Mouse (Mus musculus) forebrain, embryonic 10.5 days (tissue): ENCODE data around the gene Camk2b. TPM values are rescaled to one million over a fixed set of nuclear protein-coding genes. Genes with fewer than 3 reads are reported as not detected.
A peak's percentile ranks its signal among the peaks of the same experiment; 100 is the strongest.

Source experiments
- DNase-seq: peaks from one replicate; pipeline ENCODE4 v3.0.0-alpha.2; 2017; ENCODE audit warnings: low spot score; ENCODE audit errors: extremely low spot score
- H3K27ac ChIP-seq: fragments of 300-500 bp; sonication (generic); 2 replicates; pipeline ENCODE4 v1.5.1; 2016; ENCODE audit warnings: mild to moderate bottlenecking
- H3K27me3 ChIP-seq: fragments of 300-500 bp; sonication (generic); 2 replicates; pipeline ENCODE4 v1.6.1; 2016; ENCODE audit warnings: mild to moderate bottlenecking; ENCODE audit not compliant: poor library complexity, severe bottlenecking
- H3K36me3 ChIP-seq: fragments of 300-500 bp; sonication (generic); replicated peaks from 2 replicates; pipeline ENCODE4 v1.6.1; 2016; ENCODE audit warnings: mild to moderate bottlenecking, moderate library complexity
- H3K4me1 ChIP-seq: fragments of 300-500 bp; sonication (generic); 2 replicates; pipeline ENCODE4 v1.6.1; 2016
- H3K4me3 ChIP-seq: fragments of 300-500 bp; sonication (generic); 2 replicates; pipeline ENCODE4 v1.5.1; 2016; ENCODE audit warnings: mild to moderate bottlenecking, moderate library complexity
- H3K9me3 ChIP-seq: fragments of 300-500 bp; sonication (generic); 2 replicates; pipeline ENCODE4 v1.6.1; 2016; ENCODE audit warnings: mild to moderate bottlenecking, moderate library complexity
- WGBS: fragments of 180-500 bp; shearing (Covaris S2); methylation state at CpG from one replicate; pipeline ENCODE4 v1.1.7; 2016; 5-methylcytosine and 5-hydroxymethylcytosine counted together
- polyA plus RNA-seq: library from polyadenylated mRNA; unstranded; fragments of >200 nt; fragmentation: Nextera tagmentation; extraction: Ambion mirVana; gene quantifications from 2 replicates; pipeline ENCODE4 v1.2.1, GENCODE M21; 2016

Gene Camk2b
- polyA plus RNA-seq, 1 experiment from 2014 or later: 0.51 TPM

DNA sequence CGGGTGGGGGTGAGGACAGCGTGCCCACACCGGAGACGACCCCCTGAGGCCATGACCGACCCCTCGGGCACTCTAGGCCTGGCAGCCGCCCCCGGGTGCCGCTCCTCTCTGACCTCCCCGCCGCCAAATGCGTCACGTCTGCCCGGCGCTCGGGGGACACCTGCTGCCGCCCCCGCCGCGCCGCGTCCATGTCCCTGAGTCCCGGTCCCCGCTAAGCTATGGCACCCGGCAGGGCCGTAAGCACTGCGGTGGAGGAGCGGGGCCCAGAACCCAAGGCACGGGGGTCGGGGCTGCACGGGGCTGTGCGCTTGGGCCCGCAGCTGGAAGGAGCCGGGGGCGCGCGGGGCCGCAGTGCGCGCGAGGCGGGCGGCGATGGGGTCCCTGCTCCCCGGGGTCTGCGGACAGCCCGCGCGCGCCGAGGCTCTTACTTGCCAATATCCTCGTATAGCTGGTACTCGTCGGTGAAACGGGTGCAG is 1.1 kb downstream of the Camk2b start:
- H3K9me3 ChIP-seq: no peaks in the 10 kb centered on the region
- peaks cover 93% of the 10 kb centered on the region for H3K27me3 ChIP-seq
- H3K4me3 ChIP-seq: peak overlapping the region; percentile 57
- peaks cover 37% of the 10 kb centered on the region for H3K4me1 ChIP-seq
- DNase-seq: no peak
- H3K36me3 ChIP-seq: no peaks in the 10 kb centered on the region
- H3K27ac ChIP-seq: peak overlapping the region; percentile 20; the same call in 1 of the 2 replicates
- WGBS: under 1% methylated on average over 54 of the region's 55 CpGs

DNA sequence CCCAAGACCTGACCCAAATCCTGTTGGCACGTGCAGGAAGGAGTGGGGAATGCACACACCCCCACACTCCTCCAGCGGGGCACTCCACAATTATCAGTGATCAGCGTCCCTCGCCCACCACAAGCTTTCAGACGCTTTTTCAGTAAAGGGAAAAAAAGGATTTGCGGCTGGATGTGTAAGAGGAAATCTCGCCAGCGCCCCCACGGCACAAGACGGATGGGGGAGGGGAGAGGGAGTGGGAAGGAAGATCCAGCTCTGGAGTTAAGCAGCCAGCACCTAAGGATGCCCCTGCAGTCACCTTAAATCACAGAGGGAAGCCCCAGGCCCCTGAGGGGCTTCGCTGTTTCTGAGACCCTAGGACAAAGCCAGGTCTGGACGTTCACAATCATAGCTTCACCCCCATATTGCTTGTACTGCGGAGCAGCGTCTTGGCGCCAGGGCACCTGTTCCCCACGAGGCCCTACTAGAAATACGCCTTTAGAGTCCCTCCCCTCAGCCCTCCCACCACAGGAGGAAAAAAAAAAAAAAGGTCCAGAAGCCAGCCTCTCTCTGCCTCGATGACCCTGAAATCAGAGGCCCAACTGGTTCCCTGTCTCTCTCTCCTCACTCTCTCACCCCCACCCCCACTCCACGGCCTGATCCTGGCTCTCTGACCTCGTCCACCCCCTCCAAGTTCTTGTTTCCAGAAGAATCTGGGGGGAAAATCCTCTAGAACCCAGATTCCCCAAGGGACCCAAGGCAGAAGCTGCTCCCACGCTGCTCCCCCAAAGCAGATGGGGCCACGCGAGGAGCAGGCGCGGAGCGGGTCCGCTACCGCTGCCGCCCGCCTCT is 1.7 kb downstream of the Camk2b start:
- 4% methylated on average over 30 of the region's 30 CpGs for WGBS
- DNase-seq: no peak
- H3K4me1 ChIP-seq: peaks cover 37% of the 10 kb centered on the region
- peaks cover 86% of the 10 kb centered on the region for H3K27me3 ChIP-seq
- peak overlapping the region; percentile 57 for H3K4me3 ChIP-seq
- H3K9me3 ChIP-seq: no peaks in the 10 kb centered on the region
- no peaks in the 10 kb centered on the region for H3K36me3 ChIP-seq
- H3K27ac ChIP-seq: peak overlapping the region; percentile 20; the same call in 1 of the 2 replicates

DNA sequence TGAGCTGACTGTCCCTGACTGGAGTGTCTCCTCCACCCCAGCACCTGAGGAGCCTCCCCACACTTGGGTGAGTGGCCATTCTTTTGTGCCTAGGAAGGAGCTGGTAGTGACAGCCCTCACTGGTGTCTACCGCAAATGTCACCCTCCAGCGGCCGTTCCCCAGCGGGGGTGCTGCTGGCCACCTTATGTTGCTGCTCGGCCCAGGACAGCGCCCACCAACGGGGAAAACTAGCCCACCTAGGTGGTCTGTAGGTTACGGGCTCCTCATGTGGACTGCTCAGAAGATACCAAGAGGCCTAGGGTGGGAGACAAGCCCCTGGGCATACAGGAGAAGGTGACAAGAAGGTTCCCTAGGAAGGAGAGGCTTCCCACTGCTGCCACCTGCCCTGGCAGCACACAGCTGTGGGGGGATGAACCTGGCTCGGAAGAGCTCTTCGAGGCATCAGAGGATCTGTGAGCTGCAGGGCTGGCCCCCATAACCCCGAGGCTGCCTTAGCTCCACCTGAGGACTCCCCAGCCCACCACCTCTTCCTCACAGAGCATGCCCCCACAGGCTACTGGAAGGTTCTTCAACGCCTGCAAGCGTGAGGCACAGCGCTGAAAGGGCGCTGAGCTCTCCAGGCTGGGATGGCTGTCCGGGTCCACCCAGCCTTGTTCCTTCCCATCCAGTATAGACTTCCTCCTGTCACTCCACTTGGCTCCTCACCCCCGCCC is 2.5 kb downstream of the Camk2b start:
- H3K4me3 ChIP-seq: no peak overlapping the region; the same call in 1 of the 2 replicates
- WGBS: 51% methylated on average over 17 of the region's 17 CpGs

DNA sequence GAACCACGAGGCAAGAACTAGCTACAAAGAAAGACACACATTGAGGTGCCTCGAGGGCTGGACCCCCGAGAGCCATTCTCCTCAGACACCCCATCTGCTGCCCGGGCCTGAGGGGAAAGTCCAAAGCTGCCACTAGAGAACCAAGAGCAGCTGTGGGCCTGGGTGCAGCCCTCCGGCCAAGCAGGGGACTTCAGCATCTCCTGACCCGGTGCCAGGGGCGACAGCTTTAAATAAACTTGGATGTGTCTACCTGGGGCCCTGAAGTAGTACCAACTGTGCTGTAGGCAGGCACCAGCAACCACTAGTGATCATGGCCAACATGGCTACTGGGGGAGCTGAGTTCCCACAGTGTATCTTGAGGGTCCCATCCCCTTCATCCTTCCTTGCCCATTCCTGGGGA is 3.1 kb downstream of the Camk2b start:
- 91% methylated on average over 7 of the region's 7 CpGs for WGBS

More for the DNA sequence above, 2.5 kb downstream of the Camk2b start:
- peaks cover 37% of the 10 kb centered on the region for H3K4me1 ChIP-seq
- H3K36me3 ChIP-seq: no peaks in the 10 kb centered on the region
- no peak overlapping the region for H3K27ac ChIP-seq
- H3K9me3 ChIP-seq: no peaks in the 10 kb centered on the region
- peaks cover 79% of the 10 kb centered on the region for H3K27me3 ChIP-seq
- no peak for DNase-seq

DNA sequence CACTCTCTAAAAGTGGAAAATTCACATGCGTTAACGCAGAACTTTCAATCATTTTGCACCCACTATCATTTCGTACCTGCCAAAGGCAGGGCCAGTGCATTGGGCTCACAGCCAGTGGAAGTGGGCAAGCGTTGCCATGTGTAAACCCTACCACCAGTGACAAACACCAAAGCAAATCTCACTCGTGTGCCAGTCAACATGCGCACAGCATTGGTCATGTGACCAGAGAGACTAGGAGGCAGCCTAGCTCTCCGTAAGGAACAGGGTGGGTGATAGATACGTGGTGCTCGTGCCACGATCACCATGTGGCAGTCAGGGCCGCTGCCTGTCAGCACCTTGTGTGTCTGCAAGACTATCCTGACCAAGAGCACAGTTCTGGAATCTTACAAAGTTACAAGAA is 3.8 kb downstream of the Camk2b start:
- WGBS: 91% methylated on average over 11 of the region's 11 CpGs
- H3K27me3 ChIP-seq: peaks cover 65% of the 10 kb centered on the region
- H3K27ac ChIP-seq: no peak overlapping the region
- H3K36me3 ChIP-seq: no peaks in the 10 kb centered on the region
- no peaks in the 10 kb centered on the region for H3K9me3 ChIP-seq
- DNase-seq: no peak
- H3K4me3 ChIP-seq: no peak overlapping the region
- H3K4me1 ChIP-seq: peaks cover 29% of the 10 kb centered on the region

More for the DNA sequence above, 3.1 kb downstream of the Camk2b start:
- H3K27ac ChIP-seq: no peak overlapping the region
- H3K36me3 ChIP-seq: no peaks in the 10 kb centered on the region
- H3K4me1 ChIP-seq: peaks cover 31% of the 10 kb centered on the region
- DNase-seq: no peak
- H3K27me3 ChIP-seq: peaks cover 73% of the 10 kb centered on the region
- H3K4me3 ChIP-seq: no peak overlapping the region
- H3K9me3 ChIP-seq: no peaks in the 10 kb centered on the region

DNA sequence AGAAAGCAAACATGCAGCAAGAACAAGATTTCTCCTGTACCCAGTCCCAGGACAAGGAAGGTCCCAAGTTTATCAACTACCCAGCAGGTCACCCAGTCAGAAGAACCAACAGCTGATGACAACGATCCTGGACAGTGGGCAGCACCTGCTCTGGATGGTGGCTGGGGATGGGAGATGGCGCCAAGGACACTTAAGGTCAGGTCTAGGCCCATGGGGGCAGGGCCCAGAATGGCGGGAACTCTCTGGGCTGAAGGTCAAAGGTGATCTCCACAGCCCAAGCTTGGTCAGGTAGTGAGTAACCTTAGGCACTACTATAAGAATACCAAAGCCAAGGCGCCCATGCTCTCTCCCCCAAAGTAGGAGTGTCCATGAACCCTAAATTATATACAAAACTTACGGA is 4.3 kb downstream of the Camk2b start:
- 80% methylated on average over 5 of the region's 5 CpGs for WGBS

DNA sequence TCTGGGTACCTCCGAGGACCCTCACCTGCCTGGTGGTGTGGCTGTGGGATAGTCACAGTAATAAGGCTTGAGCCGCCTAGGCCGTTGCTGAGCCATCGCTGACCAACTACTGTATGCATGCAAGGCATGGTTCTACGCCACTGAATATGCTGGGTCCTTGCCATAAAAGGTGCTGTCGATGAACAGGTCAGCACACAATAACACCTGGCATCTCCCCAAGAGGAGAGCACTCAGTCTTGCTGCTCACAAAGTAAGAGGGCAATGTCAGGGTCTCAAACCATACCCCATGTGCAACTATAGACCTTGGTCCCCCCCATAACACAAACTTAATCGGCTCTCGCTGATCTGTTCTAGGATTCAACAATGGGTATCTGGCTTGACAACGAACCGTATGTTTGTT is 7.0 kb downstream of the Camk2b start:
- Histone ChIP-seq H3K4me1 (peaks cover 9% of the 10 kb centered on the region), H3K27ac (no peak overlapping the region), H3K27me3 (peaks cover 34% of the 10 kb centered on the region), H3K36me3 (no peaks in the 10 kb centered on the region), H3K9me3 (no peaks in the 10 kb centered on the region), H3K4me3 (no peak overlapping the region)
- no peak for DNase-seq
- WGBS: 94% methylated on average over 10 of the region's 10 CpGs

More for the DNA sequence above, 4.3 kb downstream of the Camk2b start:
- Histone ChIP-seq H3K27me3 (peaks cover 61% of the 10 kb centered on the region), H3K27ac (no peak overlapping the region), H3K4me3 (no peak overlapping the region), H3K4me1 (peaks cover 29% of the 10 kb centered on the region), H3K9me3 (no peaks in the 10 kb centered on the region), H3K36me3 (no peaks in the 10 kb centered on the region)
- no peak for DNase-seq

DNA sequence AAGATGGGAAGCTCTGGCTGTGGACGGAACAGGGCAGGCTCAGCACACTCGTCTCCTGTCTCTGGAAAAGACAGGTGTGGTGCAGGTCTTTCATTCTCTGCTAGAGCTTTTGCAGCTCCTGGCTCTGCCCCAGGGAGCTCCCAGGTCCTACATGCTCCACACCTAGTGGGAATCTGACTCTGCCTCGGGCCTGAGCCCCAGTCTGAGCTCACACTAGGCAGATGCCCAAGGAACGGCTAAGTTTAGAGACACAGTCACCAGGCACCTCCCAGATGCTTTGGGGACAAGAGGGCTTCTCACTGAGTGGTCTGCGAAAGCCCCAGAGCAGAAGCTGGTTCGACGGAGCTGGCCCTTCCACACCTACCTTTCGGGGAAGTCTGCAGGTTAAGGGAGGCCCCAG is 12.8 kb downstream of the Camk2b start:
- Histone ChIP-seq H3K4me1 (no peaks in the 10 kb centered on the region), H3K27me3 (no peaks in the 10 kb centered on the region), H3K27ac (no peak overlapping the region), H3K36me3 (no peaks in the 10 kb centered on the region), H3K9me3 (no peaks in the 10 kb centered on the region), H3K4me3 (no peak overlapping the region)
- no peak for DNase-seq
- 88% methylated on average over 8 of the region's 8 CpGs for WGBS

DNA sequence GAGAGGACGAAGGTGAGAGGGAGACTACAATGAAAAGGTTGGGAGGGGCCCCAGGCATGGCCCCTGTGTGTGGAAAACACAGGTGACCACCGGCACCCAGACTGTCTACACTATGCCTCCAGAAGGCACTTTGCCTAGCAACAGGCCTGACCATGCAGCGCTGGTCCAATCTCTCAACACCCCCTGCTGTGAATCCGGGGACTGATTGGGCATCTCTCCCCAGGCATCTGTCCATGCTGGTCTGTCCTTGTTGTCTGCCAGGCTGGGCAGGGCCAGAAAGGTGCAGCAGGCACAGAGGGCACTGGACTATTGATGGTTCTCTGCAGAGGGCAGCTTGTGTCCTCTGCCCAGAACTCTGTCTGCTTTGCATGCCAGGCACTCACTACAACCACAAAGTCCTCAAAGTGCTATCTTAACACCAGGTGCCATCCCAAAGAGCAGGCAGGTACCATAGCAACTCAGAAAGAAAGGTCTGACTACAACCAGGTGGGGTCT is 16.0 kb downstream of the Camk2b start:
- Histone ChIP-seq H3K4me3 (no peak overlapping the region), H3K36me3 (no peaks in the 10 kb centered on the region), H3K27me3 (no peaks in the 10 kb centered on the region), H3K4me1 (no peaks in the 10 kb centered on the region), H3K27ac (no peak overlapping the region), H3K9me3 (no peaks in the 10 kb centered on the region)
- DNase-seq: no peak
- 78% methylated on average over 4 of the region's 4 CpGs for WGBS

DNA sequence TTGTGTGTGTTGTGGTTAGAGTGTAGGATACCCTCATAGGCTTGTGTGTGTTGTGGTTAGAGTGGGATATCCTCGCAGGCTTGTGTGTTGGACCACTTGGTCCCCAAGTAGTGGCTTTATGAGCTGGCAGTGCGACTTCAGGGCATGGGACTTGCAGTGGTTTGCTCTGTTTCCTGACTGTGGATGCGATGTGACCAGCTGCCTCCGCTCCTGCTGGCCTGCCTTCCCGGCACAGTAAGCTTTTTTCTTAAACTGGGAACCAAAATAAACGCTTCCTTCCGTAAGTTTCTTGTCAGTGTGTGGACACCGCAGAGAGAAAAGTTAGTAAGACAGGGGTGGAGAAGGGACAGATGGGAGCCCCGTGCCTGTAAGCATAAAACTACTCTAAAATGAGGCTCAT is 18.0 kb downstream of the Camk2b start:
- no peak overlapping the region for H3K27ac ChIP-seq
- no peaks in the 10 kb centered on the region for H3K36me3 ChIP-seq
- DNase-seq: no peak
- 88% methylated on average over 9 of the region's 9 CpGs for WGBS
- no peaks in the 10 kb centered on the region for H3K9me3 ChIP-seq
- H3K4me3 ChIP-seq: no peak overlapping the region
- H3K27me3 ChIP-seq: no peaks in the 10 kb centered on the region
- no peaks in the 10 kb centered on the region for H3K4me1 ChIP-seq

DNA sequence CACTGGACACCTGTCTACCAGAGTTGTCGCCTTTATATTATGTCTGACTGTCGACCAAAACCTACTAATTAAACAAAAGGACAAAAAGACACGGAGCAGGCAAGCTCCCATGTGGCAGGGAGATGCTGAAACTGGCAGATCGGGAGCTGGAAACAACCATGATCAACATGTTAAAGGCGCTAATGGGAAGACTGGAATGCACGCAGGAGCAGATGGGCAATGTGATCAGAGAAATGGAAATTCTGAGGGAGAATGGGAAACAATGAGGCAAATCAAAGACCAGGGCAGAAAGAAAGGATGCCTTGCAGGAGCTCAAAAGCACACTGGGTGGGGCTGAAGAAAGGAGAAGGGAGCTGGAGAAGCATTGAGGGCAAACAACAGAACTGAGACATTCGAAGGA is 27.2 kb downstream of the Camk2b start:
- WGBS: 60% methylated on average over 7 of the region's 7 CpGs
- H3K27ac ChIP-seq: no peak overlapping the region
- H3K4me1 ChIP-seq: peaks cover 16% of the 10 kb centered on the region
- no peak for DNase-seq
- H3K9me3 ChIP-seq: no peaks in the 10 kb centered on the region
- no peak overlapping the region for H3K4me3 ChIP-seq
- no peaks in the 10 kb centered on the region for H3K27me3 ChIP-seq
- H3K36me3 ChIP-seq: no peaks in the 10 kb centered on the region

DNA sequence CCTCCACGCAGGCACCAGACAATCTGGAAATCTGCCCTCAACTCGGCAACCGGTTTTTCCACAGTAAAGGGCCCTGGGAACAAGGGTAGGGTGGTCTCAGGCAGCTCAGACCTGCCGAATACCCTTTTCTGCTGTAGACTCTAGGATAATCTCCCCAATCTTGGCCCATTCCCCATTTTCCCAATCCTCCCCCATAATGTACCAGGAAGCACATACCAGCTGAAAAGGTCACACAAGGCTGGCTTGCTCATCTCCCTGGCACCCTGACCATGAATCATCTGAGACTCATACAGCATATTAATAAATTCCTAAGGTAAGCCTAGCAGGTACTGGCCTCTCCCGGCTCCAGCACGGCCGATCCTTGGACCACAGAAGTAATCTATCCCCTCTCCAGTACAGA is 28.5 kb downstream of the Camk2b start:
- Histone ChIP-seq H3K36me3 (no peaks in the 10 kb centered on the region), H3K27ac (no peak overlapping the region), H3K4me3 (no peak overlapping the region), H3K4me1 (peaks cover 16% of the 10 kb centered on the region), H3K9me3 (no peaks in the 10 kb centered on the region), H3K27me3 (no peaks in the 10 kb centered on the region)
- WGBS: 93% methylated on average over 7 of the region's 7 CpGs
- DNase-seq: no peak

DNA sequence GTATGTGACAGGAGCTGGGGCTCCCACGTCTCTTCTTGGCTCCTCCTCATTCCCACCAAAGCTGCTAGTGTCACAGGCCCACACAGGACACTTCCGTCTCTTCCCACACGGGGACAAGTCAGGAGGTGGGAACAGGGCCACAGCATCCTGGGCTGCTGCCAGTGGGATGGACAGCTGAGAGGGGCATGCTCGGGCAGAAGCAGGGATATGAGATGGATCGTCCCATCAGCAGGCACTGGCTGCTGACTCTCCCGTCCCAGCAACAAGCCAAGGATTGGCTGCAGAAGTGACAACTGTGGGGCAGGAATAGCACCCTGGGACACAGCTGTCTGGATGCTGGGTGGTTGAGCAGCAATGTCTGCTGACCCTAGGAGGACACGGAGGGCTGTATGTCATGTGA is 29.0 kb downstream of the Camk2b start:
- WGBS: 88% methylated on average over 7 of the region's 7 CpGs
- no peak overlapping the region for H3K27ac ChIP-seq
- no peak for DNase-seq
- no peaks in the 10 kb centered on the region for H3K36me3 ChIP-seq
- H3K27me3 ChIP-seq: no peaks in the 10 kb centered on the region
- no peak overlapping the region for H3K4me3 ChIP-seq
- no peaks in the 10 kb centered on the region for H3K9me3 ChIP-seq
- H3K4me1 ChIP-seq: peaks cover 16% of the 10 kb centered on the region
